Mouse (Mus musculus): ENCODE results near the gene H2-DMb2. TPM values are rescaled to one million over a fixed set of nuclear protein-coding genes. Genes with fewer than 3 reads are reported as not detected.
A peak's percentile ranks its signal among the peaks of the same experiment; 100 is the strongest.

Gene H2-DMb2
- total RNA-seq, 2 experiments from 2014 or later = 3.2 to 3.8 TPM

DNA sequence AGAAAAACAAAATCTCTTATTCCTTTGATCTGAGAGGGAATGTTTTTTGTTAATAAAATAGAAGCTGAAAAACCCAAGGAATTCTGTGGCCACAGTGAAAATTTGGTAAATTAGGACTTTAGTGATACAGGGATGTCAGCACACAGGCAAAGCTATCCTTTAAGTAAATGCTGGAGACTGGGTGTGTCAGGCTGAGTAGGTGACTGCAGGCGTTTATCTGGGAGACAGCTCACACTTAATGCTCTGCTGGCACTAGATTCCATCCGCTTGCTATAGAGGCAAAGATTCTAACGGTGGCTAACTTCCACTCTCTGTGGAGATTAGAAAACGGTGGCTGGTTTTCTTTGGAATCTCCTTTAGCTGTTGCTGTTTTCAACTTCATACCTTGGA lies 27.4 kb downstream of the H2-DMb2 start:
- ATAC-seq (replicated peaks; ENCODE audit: poor library complexity, severe bottlenecking) = no peak

DNA sequence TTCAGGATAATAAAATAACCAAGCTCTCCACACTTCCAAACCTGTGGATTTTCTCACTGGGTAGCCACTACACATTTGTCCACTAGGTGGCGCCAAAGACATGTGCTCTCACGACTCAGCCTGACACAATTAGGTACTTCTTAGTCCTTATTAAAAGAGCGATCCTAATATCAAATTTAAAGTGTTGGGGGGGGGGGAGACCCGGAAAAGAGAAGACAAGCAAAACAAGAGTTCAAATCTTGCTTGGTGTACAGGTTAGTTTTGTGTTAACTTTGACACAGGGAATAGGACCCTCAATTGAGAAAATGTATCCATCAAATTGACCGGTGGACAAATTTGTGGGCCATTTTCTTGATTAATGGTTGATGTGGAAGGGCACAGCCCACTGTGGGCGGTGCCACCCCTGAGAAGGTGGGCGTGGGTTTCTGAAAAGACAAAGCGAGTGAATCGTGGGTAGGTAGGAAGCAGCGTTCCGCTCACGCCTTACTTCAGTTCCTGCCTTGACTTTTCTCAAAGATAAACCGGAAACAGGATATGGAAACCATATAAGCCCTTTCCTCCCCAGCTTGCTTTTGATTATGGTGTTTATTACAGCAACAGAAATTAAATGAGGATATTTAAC lies 27.9 kb downstream of the H2-DMb2 start:
- ATAC-seq (replicated peaks; ENCODE audit: poor library complexity, severe bottlenecking) = peak; percentile 74

DNA sequence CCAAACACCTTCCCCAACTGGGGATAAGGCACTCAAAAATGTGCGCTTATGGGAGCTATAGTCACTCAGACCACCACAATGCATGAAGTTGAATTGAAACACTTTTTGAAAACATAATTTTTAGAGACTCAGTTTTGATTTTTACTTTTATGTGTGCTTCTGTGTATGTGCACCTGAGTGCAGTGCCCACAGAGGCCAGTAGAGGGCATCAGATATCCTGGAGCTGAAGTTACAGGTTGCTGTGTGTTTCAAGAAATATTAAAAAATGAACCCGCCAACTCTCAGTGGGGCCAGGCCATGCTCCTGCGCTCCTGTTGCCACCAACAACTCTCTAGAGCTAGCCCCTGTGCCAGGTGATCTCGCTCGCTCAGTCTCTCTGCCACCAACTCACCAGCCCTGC lies 29.4 kb downstream of the H2-DMb2 start:
- ATAC-seq (replicated peaks; ENCODE audit: poor library complexity, severe bottlenecking) = no peak

DNA sequence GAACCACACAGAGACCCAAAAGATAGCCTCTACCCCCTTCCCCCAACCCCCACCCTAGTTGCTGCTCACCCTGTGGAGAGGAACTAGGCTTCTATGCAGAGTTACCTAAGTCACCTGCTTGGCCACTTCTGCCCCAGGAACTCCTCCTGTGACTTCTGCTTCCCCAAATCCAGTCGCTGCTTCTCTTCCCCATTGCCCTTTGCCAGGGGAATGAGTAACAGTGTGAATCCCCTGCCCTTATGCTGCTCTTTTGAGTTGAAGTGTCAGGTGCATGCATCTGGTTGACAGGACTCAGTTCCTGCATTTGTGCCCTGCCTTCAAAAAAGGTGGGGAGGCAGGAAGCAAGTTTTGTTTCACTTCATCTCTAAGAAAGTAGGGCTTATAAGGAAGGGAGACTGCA lies 31.0 kb downstream of the H2-DMb2 start:
- ATAC-seq (replicated peaks; ENCODE audit: poor library complexity, severe bottlenecking) = peak; percentile 56

DNA sequence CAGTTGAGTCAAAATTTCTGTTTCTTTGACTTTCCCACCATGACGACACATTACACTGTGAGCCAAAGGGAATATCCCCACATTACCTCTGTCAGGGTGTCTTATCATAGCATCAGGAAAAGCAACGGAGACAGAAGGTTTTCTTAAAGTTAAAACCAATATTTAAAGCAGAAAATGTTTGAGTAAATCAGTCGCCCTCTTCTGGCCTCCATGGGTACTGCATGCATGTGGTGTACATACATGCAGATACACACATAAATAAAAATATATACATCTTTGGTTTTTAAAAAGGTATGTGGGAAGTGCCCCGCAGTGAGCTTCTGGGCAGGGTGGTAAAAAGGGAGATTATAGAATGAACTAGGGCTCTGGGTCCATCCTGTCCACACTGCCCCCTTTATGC lies 34.1 kb downstream of the H2-DMb2 start:
- ATAC-seq (replicated peaks; ENCODE audit: poor library complexity, severe bottlenecking) = no peak

DNA sequence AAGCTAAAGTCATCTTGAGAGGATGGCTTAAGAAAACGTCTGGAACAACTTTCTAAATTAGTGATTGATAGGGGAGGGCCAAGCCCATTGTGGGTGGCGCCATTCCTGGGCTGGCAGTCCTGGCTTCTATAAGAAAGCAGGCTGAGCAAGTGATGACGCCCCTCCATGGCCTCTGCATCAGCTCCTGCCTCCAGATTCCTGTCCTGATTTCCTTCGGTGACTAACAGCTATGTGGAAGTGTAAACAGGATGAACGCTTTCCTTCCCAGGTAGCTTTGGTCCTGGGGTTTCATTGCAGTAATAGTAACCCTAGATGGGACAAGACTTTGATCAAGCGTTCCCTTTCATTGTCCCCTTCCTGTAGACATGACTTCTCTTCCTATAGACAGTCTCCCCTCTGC lies 35.9 kb downstream of the H2-DMb2 start:
- no peak for ATAC-seq (replicated peaks; ENCODE audit: poor library complexity, severe bottlenecking)

DNA sequence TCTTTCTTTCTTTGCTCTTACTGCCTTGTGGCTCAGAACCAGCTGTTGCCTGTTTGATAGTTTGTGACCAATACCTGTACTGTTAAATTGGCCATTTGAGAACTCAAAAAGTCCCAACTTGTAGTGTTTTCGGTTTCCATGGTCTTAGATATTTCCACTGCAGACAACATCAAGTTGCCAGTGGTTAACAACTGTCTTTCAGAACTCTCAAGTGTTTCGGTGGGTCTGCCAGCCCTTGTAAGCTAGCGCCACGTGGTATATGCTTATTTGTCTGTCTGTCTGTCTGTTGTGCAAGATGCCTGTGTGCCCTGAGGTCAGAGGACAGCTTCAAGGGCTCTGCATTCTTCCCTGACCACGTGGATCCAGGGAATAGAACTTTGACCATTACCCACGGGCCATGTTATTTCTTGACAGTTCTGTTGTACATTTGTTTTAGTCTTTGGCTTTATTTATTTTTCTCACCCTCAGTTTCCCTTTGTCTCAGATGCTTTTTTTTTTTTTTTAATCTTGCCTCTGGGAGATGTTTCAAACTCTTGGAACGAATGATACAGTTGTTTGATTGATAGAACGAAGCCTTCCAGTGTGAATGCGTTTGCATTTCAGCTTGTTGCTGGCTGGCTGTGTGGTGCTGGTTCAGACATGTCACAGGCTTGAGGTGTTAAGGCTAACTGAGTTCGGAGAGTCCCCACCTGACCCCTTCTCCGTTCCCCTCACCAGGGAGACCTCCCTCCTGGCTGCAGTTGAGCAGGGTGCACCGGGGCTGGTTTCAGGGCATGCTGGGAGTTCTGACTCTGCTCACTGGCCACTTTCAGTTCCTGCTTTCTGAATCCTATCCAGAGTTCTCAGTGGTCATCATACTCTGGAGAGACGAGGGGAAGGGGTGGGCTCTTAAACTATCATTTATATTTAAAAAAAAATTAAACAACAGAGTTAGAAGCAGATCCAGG lies 37.1 kb downstream of the H2-DMb2 start:
- peak; percentile 87 for ATAC-seq (replicated peaks; ENCODE audit: poor library complexity, severe bottlenecking)

DNA sequence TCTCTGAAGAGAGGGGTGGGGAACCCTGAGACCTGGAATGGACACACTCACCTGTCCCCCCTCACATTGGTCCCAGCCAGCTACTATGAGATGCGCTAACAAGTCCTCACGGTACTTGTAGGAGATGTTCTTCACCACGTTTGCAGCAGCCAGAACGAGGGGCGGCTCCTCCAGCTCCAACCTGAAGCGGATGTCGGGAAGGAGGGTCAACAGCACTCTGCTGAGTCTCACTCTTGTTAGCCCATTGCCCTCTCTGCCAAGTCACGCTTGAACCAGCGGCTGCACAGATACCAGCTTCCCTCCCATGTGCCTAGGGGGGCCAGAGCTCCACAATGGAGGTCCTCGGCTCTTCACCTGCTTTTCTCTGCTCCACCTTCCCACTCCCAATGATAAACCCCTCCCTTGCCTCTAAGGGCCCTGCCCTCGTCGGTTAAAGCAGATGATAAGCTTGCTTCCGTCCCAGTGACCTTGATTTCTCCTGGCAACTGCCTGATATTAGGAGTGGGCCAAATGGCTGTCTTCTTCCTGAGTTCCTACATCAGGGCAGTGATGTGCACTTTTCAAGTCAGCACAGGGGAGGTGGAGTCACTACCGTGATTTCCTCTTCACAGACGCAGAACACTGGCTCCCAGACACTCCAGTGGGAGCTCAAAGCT lies 40.6 kb downstream of the H2-DMb2 start:
- ATAC-seq (replicated peaks; ENCODE audit: poor library complexity, severe bottlenecking) = no peak

DNA sequence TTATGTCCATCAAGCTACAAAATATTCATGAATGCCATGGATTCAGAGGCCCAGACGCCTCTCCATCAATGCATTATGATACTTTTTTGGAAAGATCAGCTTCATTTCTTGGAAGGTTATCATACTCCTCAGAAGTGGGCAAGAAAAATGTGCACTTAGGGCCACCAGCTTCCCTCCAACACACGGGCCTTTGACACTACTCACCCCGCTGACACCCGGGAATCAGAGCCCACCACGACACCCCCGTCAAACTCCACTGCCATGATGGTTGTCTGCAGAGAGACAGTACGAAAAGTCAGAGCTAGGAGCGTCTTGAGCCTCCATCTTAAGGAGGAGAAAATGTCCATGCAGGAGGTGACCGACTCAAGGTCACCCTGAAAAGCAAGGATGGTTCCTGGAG lies 42.4 kb downstream of the H2-DMb2 start:
- ATAC-seq (replicated peaks; ENCODE audit: poor library complexity, severe bottlenecking) = no peak

DNA sequence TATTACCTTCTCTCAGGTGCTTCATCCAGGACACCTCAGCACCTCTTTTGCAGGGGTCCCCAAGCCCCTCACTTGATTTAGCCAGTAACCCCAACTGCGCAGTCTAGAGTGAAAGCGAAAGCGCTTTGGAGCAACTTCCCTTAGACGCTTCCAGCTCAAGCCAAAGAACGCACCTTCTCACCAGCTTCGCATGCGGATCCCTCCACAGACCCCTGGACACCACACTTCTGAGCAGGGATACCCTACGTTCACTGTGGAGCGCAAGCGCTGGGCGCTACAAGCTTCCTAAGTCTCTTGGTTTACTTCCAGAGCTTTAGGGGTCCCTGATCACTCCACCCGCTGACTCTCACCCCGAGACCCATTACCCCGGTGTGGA lies 43.8 kb downstream of the H2-DMb2 start:
- ATAC-seq (replicated peaks; ENCODE audit: poor library complexity, severe bottlenecking) = peak; percentile 32

DNA sequence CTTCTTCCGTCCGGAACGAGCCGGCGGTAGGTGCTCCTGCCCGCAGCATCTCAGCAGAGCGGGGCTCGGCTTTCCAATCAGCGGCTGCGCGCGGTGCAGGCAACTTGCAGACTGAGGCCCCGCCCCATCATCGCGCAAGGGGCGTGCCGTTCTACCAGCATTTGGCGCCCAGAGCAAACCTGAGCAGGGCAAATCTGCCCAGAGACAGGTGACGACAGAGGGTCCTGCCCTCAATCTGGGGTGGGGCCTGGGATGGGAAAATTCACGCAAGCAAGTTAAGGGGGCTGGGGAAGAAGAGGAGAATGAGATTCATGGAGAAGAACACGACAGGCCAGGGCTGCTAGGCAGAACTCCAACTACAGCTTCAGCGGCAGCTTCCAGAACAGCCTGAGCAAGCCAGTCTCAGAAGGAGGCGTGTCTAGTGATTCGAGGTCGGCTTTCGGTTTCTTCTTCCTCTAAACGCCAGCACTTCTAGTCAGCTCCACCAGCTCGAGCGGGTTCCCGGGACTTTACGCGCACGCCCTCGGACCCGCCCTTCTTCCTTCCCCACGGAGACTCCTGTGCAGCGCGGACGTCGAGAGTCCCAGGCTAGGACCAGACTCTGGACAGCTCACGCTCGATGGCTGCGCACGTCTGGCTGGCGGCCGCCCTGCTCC lies 44.3 kb downstream of the H2-DMb2 start, which contains the start of the genes Tap1 and Psmb9:
Tap1 (plus strand) TSS at position 293 of the 656 bp plus-strand sequence.
Psmb9 (minus strand) TSS at position 504 of the 656 bp plus-strand sequence.
- ATAC-seq (replicated peaks; ENCODE audit: poor library complexity, severe bottlenecking) = peak; percentile 83

DNA sequence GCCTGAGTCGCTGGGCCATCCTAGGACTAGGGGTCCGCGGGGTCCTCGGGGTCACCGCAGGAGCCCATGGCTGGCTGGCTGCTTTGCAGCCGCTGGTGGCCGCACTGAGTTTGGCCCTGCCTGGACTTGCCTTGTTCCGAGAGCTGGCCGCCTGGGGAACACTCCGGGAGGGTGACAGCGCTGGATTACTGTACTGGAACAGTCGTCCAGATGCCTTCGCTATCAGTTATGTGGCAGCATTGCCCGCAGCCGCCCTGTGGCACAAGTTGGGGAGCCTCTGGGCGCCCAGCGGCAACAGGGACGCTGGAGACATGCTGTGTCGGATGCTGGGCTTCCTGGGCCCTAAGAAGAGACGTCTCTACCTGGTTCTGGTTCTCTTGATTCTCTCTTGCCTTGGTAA lies 44.9 kb downstream of the H2-DMb2 start:
- no peak for ATAC-seq (replicated peaks; ENCODE audit: poor library complexity, severe bottlenecking)

DNA sequence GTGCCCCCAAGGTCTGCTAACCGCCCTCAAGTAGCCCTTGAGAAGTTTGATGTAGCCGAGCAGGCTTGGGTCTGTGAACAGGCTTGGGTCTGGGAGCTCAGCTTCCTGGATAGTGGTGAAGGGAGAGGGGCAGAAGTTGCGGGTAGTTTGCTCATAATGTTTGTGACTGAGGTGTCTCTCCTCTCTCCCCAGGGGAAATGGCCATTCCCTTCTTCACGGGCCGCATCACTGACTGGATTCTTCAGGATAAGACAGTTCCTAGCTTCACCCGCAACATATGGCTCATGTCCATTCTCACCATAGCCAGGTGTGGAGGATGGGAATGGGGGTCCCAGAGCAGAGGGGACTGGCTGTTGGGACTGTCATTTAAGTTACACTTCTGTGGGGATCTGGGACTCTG lies 45.9 kb downstream of the H2-DMb2 start:
- no peak for ATAC-seq (replicated peaks; ENCODE audit: poor library complexity, severe bottlenecking)

DNA sequence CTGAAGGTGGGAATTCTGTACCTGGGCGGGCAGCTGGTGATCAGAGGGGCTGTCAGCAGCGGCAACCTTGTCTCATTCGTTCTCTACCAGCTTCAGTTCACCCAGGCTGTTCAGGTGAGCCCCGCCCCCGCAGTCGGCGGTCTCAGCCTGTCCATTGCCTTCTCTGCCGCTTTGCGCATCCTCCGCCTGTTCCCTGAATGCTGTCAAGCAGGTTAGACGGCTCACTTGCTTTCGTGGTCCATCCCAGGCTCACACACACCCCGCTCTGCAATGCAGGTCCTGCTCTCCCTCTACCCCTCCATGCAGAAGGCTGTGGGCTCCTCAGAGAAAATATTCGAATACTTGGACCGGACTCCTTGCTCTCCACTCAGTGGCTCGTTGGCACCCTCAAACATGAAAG lies 49.7 kb downstream of the H2-DMb2 start:
- ATAC-seq (replicated peaks; ENCODE audit: poor library complexity, severe bottlenecking) = no peak

DNA sequence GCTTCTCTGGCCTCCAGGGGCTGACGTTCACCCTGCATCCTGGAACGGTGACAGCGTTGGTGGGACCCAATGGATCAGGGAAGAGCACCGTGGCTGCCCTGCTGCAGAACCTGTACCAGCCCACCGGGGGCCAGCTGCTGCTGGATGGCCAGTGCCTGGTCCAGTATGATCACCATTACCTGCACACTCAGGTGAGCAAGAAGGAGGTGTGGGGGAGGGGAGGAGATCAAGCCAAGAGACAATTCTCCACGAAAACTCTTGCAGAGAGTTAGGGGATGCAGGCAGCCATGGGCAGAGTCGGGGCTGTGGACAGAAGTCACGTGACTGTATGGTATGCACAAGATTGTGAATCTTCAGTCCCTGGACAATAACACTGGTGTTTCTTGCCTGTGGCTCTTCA lies 50.4 kb downstream of the H2-DMb2 start:
- no peak for ATAC-seq (replicated peaks; ENCODE audit: poor library complexity, severe bottlenecking)

DNA sequence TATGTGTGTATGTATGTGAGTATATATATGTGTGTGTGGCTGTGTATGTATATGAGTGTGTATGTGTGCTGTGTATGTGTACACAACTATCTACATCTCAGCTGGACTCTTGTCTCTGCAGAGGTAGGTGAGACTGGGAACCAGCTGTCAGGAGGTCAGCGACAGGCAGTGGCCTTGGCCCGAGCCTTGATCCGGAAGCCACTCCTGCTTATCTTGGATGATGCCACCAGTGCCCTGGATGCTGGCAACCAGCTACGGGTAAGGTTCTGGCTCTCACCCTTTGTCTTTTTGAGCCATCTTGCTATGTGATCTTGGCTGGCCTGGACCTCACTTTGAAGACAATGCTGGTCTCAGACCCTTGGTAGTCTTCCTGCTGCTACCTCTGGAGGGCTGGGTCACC lies 51.6 kb downstream of the H2-DMb2 start:
- ATAC-seq (replicated peaks; ENCODE audit: poor library complexity, severe bottlenecking) = no peak

DNA sequence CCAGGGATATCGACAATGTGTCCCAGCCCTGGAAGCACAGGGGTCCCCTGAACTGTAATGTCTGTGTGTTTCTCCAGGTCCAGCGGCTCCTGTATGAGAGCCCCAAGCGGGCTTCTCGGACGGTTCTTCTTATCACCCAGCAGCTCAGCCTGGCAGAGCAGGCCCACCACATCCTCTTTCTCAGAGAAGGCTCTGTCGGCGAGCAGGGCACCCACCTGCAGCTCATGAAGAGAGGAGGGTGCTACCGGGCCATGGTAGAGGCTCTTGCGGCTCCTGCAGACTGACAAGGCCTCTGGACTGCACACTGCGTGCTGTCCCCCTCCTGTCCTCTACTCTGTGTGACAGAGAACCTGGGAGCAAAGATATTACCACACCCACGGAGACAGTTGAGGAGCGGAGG lies 53.4 kb downstream of the H2-DMb2 start:
- peak; percentile 62 for ATAC-seq (replicated peaks; ENCODE audit: poor library complexity, severe bottlenecking)

DNA sequence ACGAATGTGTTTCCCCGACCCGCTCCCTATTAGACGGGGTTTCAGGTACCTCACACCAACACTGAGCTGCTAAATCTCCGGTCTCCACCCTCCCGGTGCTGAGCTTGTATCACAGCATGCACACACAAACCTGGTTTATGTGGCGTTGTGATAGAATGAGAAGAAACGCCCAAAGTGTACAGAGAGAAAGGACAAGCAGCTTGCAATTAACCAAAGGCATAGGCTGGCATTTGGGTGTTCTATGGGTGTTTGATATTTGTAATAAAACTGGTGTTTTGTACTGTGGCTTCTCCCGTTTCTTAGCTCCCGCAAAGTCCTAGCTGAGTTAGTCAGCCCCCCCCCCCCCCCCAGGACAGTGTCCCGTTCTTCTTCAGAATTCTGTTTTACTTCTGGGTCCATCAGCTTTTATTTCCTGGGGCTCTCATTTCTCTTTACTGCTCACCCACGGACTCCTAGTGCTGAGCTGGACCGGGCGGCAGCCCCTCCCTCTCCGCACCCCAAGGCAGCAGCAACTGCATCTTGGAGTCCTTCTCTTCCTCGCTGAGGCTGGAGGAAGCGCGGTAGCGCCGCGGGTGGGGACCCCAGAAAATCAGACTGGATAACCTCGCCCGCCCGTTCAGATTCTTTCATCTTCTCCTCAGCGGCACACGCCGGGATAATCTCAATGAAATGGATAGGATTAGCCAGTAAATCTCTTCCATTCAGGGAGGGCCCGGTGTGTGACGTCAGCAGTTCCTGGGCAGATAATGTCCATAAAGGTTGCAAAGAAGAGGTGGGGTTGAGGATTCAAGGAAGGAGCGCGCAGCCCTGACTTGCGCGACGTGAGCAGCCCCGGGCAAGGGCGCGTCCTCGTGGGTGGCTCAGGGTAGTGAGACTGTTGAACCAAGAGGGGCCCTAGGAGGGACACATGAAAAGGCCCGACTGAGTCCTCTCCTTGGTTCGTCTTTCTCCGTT lies 54.1 kb downstream of the H2-DMb2 start, which contains the start of gene Psmb8:
Psmb8 (plus strand) TSS at position 781 of the 954 bp plus-strand sequence.
- peak; percentile 77 for ATAC-seq (replicated peaks; ENCODE audit: poor library complexity, severe bottlenecking)

DNA sequence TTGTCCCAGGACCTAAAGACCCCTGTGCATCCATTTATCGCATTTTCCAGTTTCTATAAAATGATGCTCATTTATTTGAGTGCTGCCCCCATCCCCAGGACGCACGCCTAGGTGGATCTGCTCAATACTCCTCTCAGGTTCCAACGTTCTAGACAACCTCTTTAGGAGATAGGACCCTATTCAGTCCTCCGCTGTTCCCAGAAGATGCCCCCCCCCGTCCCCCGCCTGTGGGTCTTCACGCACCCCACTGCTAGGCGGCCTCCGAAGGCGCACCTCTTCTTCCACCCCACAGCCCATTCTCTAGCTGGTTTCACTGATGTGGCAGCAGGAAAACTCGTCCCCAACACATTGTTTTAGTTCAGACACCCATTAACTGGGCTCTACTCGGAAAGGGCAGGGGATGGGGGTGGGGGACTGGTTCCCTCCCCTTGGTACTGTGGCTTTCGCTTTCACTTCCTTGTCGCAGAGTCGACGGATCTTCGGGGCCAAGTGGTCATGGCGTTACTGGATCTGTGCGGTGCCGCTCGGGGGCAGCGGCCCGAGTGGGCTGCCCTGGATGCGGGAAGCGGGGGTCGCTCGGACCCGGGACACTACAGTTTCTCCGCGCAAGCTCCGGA lies 54.9 kb downstream of the H2-DMb2 start:
- ATAC-seq (replicated peaks; ENCODE audit: poor library complexity, severe bottlenecking) = peak; percentile 67

Measured in granulocyte monocyte progenitor cell, adult 5-6 weeks (primary cell).